Mouse (Mus musculus): ENCODE data around the gene Dpp4.

GRCm38 (mm10) chr2:62440083-62440482 lies 28.1 kb upstream of the Dpp4 start:
- no peak for TF ChIP-seq CTCF (IDR thresholded peaks at IDR 0.05; ENCODE audit: extremely low read depth, insufficient read depth, low read length)
- no peak for TF ChIP-seq POLR2A (IDR thresholded peaks at IDR 0.05; ENCODE audit: extremely low read depth, insufficient read depth, low read length)
